Mouse (Mus musculus): Measurements from ENCODE around the gene Gm49342.
"Not testable (repeated sequence)": the region's sequence is repeated elsewhere in the genome, so short reads cannot be mapped to it uniquely, and the experiment has no call there.

The Gm49342 gene

DNA sequence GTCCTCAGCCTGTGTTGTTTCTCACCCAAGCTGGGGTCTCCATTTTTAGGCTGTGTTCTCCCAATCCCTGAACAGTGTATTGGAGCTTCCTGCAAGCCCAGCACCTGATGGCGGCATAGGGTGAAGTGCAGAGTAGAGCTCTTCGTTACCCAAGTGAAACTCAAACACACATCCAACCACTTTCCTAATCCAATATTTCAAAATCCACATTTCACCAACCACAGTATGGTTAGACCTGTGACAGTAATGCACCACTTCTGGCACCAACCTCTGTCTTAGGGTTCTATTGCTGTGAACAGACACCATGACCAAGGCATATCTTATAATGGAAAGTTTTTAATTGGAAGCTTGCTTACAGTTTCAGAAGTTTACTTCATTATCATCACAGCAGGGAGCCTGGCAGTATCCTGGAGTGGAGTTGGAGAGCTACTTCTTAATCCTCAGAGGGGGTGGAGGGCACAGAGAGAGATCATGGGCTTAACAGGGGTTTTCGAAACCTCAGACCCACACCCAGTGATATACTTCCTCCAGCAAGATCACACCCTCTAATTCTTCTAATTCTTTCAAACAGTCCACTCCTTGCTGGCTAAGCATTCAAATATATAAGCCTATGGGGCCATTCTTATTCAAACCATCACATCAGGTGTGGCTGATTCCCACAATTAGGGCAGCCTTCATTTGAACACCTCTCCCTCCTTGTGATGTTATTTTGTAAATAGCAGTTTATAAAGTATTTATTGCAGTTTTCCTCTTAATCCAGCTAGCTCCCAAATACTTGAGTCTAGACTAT lies 6.0 kb upstream of the Gm49342 start:
- DNase-seq: no peak

GRCm38 (mm10) chr14:50938940-50939339 lies 5.4 kb upstream of the Gm49342 start:
- DNase-seq: no peak

- not testable (repeated sequence) for DNase-seq
These were observed 334 bp downstream of the Gm49342 start for GRCm38 (mm10) chr14:50944668-50945033.

GRCm38 (mm10) chr14:50945081-50945480 lies 764 bp downstream of the Gm49342 start:
- DNase-seq: not testable (repeated sequence)

DNA sequence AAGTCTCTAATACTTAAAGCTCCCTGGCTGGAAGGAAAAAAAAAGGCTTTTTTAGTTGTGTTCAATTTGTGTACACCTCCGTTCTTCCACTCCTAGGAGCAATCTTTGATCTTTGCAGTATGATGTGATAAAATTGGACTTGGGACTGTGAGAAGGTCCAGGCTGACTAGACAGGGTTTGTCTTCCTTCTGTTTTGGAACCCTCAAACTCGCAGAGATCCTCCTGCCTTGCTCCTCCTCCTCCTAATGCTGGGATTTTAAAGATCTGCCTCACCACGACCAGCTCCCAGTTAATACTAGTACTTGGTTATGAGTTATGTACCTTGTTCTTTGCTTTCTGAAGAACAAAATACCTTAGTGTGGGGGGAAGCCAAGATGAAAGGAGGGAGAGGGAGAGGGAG lies 1.2 kb downstream of the Gm49342 start:
- not testable (repeated sequence) for DNase-seq

DNA sequence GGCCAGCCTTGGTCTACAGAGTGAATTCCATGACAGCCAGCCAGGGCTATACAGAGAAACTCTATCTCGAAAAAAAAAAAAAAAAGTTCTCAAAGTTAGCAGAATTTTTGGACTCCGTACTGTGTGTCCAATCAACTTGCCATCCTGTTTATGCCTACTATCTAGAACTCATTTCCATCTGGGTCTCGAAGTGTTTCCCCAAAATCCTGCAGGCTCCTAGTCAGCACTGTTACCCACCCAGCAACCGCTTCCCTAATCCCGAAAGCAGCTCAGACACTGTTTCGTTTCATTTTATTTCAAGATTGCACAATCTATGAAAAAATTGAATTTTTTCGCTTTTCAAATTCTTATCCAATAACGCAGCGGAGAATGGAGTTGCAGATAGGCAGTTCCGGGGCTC lies 11.2 kb downstream of the Gm49342 start:
- no peak for DNase-seq

GRCm38 (mm10) chr14:50955942-50956508 lies 11.7 kb downstream of the Gm49342 start, which contains the start of gene Pnp2:
Pnp2 (plus strand) TSS chr14:50955992.
- peak; percentile 73 for DNase-seq

GRCm38 (mm10) chr14:50956724-50957123 lies 12.4 kb downstream of the Gm49342 start:
- DNase-seq: not testable (repeated sequence)

- DNase-seq: not testable (repeated sequence)
These were observed 12.8 kb downstream of the Gm49342 start for GRCm38 (mm10) chr14:50957146-50957545.

- DNase-seq: not testable (repeated sequence)
These were observed 14.1 kb downstream of the Gm49342 start for GRCm38 (mm10) chr14:50958289-50958995.

- DNase-seq: no peak
These were observed 24.1 kb downstream of the Gm49342 start for GRCm38 (mm10) chr14:50968216-50968980.

DNA sequence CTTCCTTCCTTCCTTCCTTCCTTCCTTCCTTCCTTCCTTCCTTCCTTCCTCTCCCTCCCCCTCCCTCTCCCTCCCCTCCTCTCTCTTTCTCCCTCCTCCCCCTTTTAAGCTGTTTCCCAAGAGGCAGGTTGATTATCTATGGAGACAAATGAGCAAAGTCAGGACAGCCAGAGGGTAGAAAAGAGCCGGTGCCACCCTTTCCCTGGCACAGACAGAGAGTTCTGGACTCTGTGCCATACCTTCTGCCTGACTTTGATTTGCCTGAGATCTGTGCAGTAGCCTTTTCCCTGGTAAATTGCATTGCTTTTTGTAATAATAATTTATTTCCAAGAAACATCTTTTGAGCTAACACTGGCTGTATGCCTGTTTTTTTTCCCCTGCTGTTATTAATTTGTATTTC lies 24.7 kb downstream of the Gm49342 start:
- no peak for DNase-seq

DNA sequence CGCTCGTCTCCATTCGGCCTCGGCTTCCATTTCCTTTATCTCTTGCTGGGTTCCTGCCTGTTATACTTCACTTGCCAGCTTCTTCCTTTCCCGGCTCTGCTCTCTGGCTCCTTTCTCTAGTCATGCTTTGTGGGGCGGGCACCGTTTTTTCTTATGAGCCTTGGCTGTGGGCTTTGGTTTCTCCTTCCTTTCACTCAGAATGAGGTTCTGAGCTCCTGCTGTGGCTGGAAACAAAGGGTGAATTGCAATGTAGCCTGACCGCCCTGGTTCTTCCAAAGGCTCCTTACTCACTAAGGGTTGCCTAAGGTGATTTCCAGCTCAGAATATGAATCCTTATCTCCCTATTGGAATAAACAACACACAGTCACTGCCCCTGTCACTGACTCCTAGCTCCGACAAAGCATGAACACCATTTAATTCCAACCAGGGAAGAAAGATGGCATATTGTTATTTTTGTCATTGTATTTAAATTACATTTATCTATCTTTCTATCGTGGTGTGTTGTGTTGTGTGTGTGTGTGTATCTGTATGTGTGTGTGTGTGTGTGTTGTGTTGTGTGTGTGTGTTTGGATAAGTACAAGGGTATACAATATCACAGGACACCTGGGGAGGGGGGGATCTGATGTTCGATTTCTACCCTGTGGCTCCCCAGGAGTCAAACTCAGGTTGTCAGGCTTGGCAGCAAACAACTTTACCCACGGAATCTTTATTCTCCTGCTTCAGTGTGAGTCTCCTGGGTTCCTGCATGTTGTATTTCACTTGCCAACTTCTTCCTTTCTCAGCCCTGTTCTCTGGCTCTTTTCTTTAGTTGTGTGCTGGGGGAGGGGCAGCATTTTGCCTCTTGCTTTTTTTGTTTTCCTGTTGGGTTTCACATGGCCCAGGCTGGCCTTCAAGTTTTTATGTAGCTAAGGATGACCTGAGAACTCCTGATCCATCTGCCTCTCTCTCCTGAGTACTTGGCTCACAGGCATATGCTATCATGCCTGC lies 25.5 kb downstream of the Gm49342 start:
- DNase-seq: peak; percentile 14

- no peak for DNase-seq
These were observed 26.5 kb downstream of the Gm49342 start for GRCm38 (mm10) chr14:50970822-50971221.

DNA sequence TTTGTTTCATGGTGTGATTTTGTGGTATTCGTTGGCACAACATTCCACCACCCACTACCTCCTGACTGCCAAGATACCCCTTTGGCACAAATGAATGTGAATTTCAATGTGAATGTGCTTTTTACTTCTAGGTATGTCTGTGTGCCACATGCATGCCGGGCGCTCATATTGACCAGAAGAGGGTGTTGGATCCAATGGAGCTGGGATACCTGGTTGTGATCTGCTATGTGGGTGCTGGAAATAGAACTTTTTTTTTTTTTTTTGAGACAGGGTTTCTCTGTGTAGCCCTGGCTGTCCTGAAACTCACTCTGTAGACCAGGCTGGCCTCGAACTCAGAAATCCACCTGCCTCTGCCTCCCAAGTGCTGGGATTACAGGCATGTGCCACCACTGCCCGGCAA lies 28.7 kb downstream of the Gm49342 start:
- DNase-seq: not testable (repeated sequence)

DNA sequence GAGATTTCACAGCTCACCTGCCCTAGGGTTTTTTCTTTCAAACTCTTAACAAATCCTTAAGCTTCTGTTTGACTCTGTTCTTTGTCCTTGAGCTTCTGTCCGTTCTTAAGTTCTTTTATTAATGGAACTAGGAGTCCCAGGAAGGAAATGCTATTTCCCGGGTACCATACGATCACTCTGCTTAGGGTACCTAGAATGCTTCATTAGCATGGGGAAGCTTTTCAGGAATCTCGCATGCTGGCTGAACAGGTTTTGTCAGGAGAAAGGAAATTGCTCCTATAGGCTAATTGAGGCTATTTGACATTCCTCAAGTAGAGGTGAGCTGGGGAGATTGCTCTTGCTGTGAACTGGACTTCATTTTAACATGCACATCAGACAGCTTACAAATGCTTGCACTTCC lies 29.4 kb downstream of the Gm49342 start:
- no peak for DNase-seq

DNA sequence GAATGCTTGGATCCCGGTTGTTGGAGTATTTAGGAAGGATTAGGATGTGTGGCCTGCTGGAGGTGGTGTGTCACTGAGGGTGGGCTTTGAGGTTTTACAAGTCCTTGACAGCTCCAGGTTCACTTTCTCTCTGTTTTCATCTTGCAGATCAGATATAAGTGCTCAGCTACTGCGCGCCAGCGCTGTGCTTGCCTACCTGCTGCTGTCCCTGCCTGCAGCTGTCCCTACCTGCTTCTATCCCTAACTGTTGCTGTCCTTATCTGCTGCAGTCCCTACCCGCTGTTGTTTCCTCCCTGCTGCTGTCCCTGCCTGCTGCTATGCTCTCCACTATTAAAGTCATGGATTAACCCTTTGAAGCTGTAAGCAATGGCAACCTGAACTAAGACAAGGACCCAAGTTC lies 30.7 kb downstream of the Gm49342 start:
- no peak for DNase-seq

- no peak for DNase-seq
These were observed 32.4 kb downstream of the Gm49342 start for GRCm38 (mm10) chr14:50976674-50977073.

- not testable (repeated sequence) for DNase-seq
These were observed 34.1 kb downstream of the Gm49342 start for GRCm38 (mm10) chr14:50978451-50978850.

DNA sequence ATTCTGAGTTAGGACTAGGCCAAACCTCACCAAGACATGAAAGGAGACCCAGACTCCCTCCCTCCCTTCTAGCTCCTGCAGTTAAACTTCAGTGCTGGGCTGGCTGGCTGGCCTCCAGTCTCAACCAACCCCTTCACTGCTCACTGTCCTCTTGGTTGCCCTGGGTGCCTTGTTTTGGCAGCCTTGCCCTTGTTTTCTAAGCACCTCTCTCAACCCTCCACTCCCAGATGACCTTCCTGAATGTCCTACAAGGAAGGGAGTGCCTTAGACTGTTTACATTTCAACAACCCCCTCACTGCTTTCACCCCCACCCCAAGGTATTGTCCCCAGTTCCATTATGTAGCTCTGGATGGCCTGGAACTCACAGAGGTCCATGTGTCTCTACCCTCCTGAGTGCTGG lies 35.3 kb downstream of the Gm49342 start:
- DNase-seq: no peak

DNA sequence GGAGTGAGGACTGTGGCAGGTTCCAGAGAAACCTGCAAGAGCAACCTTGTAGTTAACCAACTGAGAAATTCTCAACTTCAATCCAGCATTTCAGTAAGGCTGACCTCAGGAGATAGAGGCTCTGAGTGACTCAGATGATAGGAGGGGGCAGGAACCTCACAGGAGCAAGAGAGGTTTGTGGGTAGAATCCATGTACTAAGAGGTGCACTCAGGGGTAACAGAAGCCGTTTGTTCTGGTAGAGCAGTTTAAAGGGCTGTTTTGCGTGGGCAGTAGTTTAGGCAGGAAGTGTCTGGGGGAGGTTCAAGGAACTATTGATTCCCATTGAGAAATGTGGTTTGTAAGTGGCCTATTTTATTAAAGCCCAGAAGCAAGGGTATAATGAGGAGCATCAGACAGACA lies 36.9 kb downstream of the Gm49342 start:
- DNase-seq: no peak

- no peak for DNase-seq
These were observed 37.5 kb downstream of the Gm49342 start for GRCm38 (mm10) chr14:50981837-50982236.

All from thymus, postnatal 25 days (tissue).